Mouse (Mus musculus) heart, postnatal 0 days (tissue): ENCODE results near the gene Cd59b. TPM values are rescaled to one million over a fixed set of nuclear protein-coding genes. Genes with fewer than 3 reads are reported as not detected.
A peak's percentile ranks its signal among the peaks of the same experiment; 100 is the strongest.

Experiments
- ATAC-seq: fragments of 200-750 bp; cut with Nextera tagmentation; 2 replicates; pipeline ENCODE4 v1.8.0; 2017; ENCODE audit warnings: low read depth, moderate number of reproducible peaks, moderate library complexity; ENCODE audit not compliant: insufficient read depth
- DNase-seq: peaks from one replicate; pipeline ENCODE4 v3.0.0-alpha.2; 2016; ENCODE audit warnings: low spot score
- H3K27ac ChIP-seq: fragments of 300-500 bp; sonication (generic); 2 replicates; pipeline ENCODE4 v1.5.1; 2014; ENCODE audit warnings: low read depth, mild to moderate bottlenecking
- H3K27me3 ChIP-seq: fragments of 300-500 bp; sonication (generic); 2 replicates; pipeline ENCODE4 v1.6.1; 2014; ENCODE audit warnings: low read length, mixed read lengths; ENCODE audit not compliant: control insufficient read depth, insufficient read depth
- H3K36me3 ChIP-seq: fragments of 300-500 bp; sonication (generic); replicated peaks from 2 replicates; pipeline ENCODE4 v1.6.1; 2014; ENCODE audit warnings: low read length, mixed read lengths; ENCODE audit not compliant: control insufficient read depth, insufficient read depth
- H3K4me1 ChIP-seq: fragments of 300-500 bp; sonication (generic); 2 replicates; pipeline ENCODE4 v1.6.1; 2014; ENCODE audit warnings: antibody characterized with exemption; ENCODE audit not compliant: control insufficient read depth, insufficient read depth
- H3K4me2 ChIP-seq: fragments of 300-500 bp; sonication (generic); 2 replicates; pipeline ENCODE4 v1.6.1; 2014; ENCODE audit warnings: low read depth, mild to moderate bottlenecking, low read length, moderate library complexity
- H3K4me3 ChIP-seq: fragments of 300-500 bp; sonication (generic); 2 replicates; pipeline ENCODE4 v1.5.1; 2014; ENCODE audit warnings: low read depth, low read length
- H3K9ac ChIP-seq: fragments of 300-500 bp; sonication (generic); replicated peaks from 2 replicates; pipeline ENCODE4 v1.6.1; 2014; ENCODE audit warnings: low read depth, low read length, mixed read lengths
- H3K9me3 ChIP-seq: fragments of 300-500 bp; sonication (generic); replicated peaks from 2 replicates; pipeline ENCODE4 v1.6.1; 2016; ENCODE audit warnings: low read length; ENCODE audit not compliant: control insufficient read depth
- CTCF ChIP-seq: IDR thresholded peaks from 2 replicates; pipeline ENCODE4 v1.5.1; 2016; ENCODE audit warnings: antibody characterized with exemption, control low read depth, low read depth
- EP300 ChIP-seq: IDR thresholded peaks from 2 replicates; pipeline ENCODE4 v1.6.1; 2016; ENCODE audit warnings: antibody characterized with exemption, low read depth
- WGBS: fragments of 180-500 bp; shearing (Covaris S2); extraction: QIAGEN DNeasy Blood & Tissue Kit; methylation state at CpG from one replicate; pipeline ENCODE4 v1.1.7; 2014; 5-methylcytosine and 5-hydroxymethylcytosine counted together
- polyA plus RNA-seq: library from polyadenylated mRNA; unstranded; fragments of >200 nt; fragmentation: Nextera tagmentation; extraction: Ambion mirVana; gene quantifications from 2 replicates; pipeline ENCODE4 v1.2.1, GENCODE M21; 2015
- total RNA-seq: library from RNA; depleted of rRNA; stranded (reverse); fragments of >200 nt; gene quantifications from 2 replicates; pipeline ENCODE4 v1.2.3, GENCODE M21; 2014; ENCODE audit warnings: low replicate concordance

Gene Cd59b
- total and polyA plus RNA-seq, 2 experiments from 2014 or later = 1.1 to 2.8 TPM

GRCm38 (mm10) chr2:104122505-104123378, 53.1 kb downstream of the Cd59b start, which contains the start of gene A930018P22Rik:
Gene A930018P22Rik (plus strand): TSS chr2:104122769.
- Histone ChIP-seq H3K4me2 (peak within 1 kb of the TSS; percentile 99), H3K4me3 (peak within 1 kb of the TSS; percentile 71), H3K36me3 (no peaks in the 10 kb centered on the region), H3K27ac (peak within 1 kb of the TSS; percentile 85), H3K27me3 (no peaks in the 10 kb centered on the region), H3K9ac (peak within 1 kb of the TSS; percentile 85), H3K4me1 (peaks cover 30% of the 10 kb centered on the region), H3K9me3 (no peaks in the 10 kb centered on the region)
- ATAC-seq (peak; percentile 95), DNase-seq (peak; percentile 98)
- under 1% methylated on average over 47 of the region's 74 CpGs for WGBS
- TF ChIP-seq CTCF (no peak), EP300 (0 out of 2 replicates have a peak, but pooled peaks have one; percentile 11)

- no peaks in the 10 kb centered on the region for H3K36me3 ChIP-seq
- peaks cover 30% of the 10 kb centered on the region for H3K4me1 ChIP-seq
- ATAC-seq (no peak), DNase-seq (no peak)
- peak overlapping the region; percentile 99 for H3K4me2 ChIP-seq
- peak overlapping the region; percentile 71 for H3K4me3 ChIP-seq
- peak overlapping the region; percentile 85; the same call in 1 of the 2 replicates for H3K9ac ChIP-seq
- no peaks in the 10 kb centered on the region for H3K27me3 ChIP-seq
- no peak overlapping the region for H3K27ac ChIP-seq
- H3K9me3 ChIP-seq = no peaks in the 10 kb centered on the region
- WGBS = 63% methylated on average over 3 of the region's 3 CpGs
- TF ChIP-seq CTCF = no peak
- no peak for TF ChIP-seq EP300
Observed at GRCm38 (mm10) chr2:104123540-104123939, 53.9 kb downstream of the Cd59b start.

- no peak for ATAC-seq
- H3K36me3 ChIP-seq = no peaks in the 10 kb centered on the region
- H3K27ac ChIP-seq = no peak overlapping the region
- H3K27me3 ChIP-seq = no peaks in the 10 kb centered on the region
- no peak overlapping the region for H3K4me3 ChIP-seq
- H3K4me1 ChIP-seq = peaks cover 30% of the 10 kb centered on the region
- H3K9me3 ChIP-seq = no peaks in the 10 kb centered on the region
- no peak overlapping the region for H3K9ac ChIP-seq
- no peak overlapping the region for H3K4me2 ChIP-seq
- TF ChIP-seq CTCF (no peak), EP300 (no peak)
- DNase-seq = no peak
- WGBS = 85% methylated on average over 5 of the region's 5 CpGs
Observed at GRCm38 (mm10) chr2:104124071-104124470, 54.4 kb downstream of the Cd59b start.

- no peak for ATAC-seq
- Histone ChIP-seq H3K27ac (no peak overlapping the region), H3K4me3 (no peak overlapping the region), H3K36me3 (no peaks in the 10 kb centered on the region), H3K4me2 (no peak overlapping the region), H3K9ac (no peak overlapping the region), H3K27me3 (no peaks in the 10 kb centered on the region), H3K9me3 (no peaks in the 10 kb centered on the region), H3K4me1 (no peaks in the 10 kb centered on the region; the same call in 1 of the 2 replicates)
- WGBS = 88% methylated on average over 13 of the region's 13 CpGs
- DNase-seq = no peak
- TF ChIP-seq CTCF = no peak
- no peak for TF ChIP-seq EP300
Observed at GRCm38 (mm10) chr2:104128803-104129531, 59.3 kb downstream of the Cd59b start.

GRCm38 (mm10) chr2:104130165-104130564, 60.5 kb downstream of the Cd59b start:
- no peaks in the 10 kb centered on the region for H3K27me3 ChIP-seq
- H3K4me1 ChIP-seq = no peaks in the 10 kb centered on the region
- WGBS = 32% methylated on average over 6 of the region's 6 CpGs
- no peak for TF ChIP-seq CTCF
- TF ChIP-seq EP300 = no peak
- H3K9me3 ChIP-seq = no peaks in the 10 kb centered on the region
- peak; percentile 47; the same call in 1 of the 2 replicates for ATAC-seq
- no peak overlapping the region for H3K4me3 ChIP-seq
- H3K27ac ChIP-seq = no peak overlapping the region
- H3K4me2 ChIP-seq = no peak overlapping the region
- no peak for DNase-seq
- no peak overlapping the region for H3K9ac ChIP-seq
- no peaks in the 10 kb centered on the region for H3K36me3 ChIP-seq
